Mouse (Mus musculus) kidney, postnatal 0 days (tissue): ENCODE data around the gene Nol7. TPM values are rescaled to one million over a fixed set of nuclear protein-coding genes. Genes with fewer than 3 reads are reported as not detected.

Experiments used
- ATAC-seq: fragments of 200-750 bp; cut with Nextera tagmentation; replicated peaks from 2 replicates; pipeline ENCODE4 v1.8.0; 2017; ENCODE audit warnings: low read depth, moderate number of reproducible peaks, moderate TSS enrichment, moderate library complexity; ENCODE audit not compliant: low FRiP score
- DNase-seq: peaks from one replicate; pipeline ENCODE4 v3.0.0-alpha.2; 2016; ENCODE audit warnings: low spot score
- H3K27ac ChIP-seq: fragments of 300-500 bp; sonication (generic); 2 replicates; pipeline ENCODE4 v1.5.1; 2014; ENCODE audit warnings: mild to moderate bottlenecking
- H3K27me3 ChIP-seq: fragments of 300-500 bp; sonication (generic); 2 replicates; pipeline ENCODE4 v1.6.1; 2014; ENCODE audit warnings: low read length, mixed read lengths; ENCODE audit not compliant: insufficient read depth
- H3K36me3 ChIP-seq: fragments of 300-500 bp; sonication (generic); 2 replicates; pipeline ENCODE4 v1.6.1; 2014; ENCODE audit warnings: low read length, mixed read lengths; ENCODE audit not compliant: insufficient read depth
- H3K4me1 ChIP-seq: fragments of 300-500 bp; sonication (generic); replicated peaks from 2 replicates; pipeline ENCODE4 v1.6.1; 2014; ENCODE audit warnings: antibody characterized with exemption, low read length, mixed read lengths; ENCODE audit not compliant: insufficient read depth
- H3K4me2 ChIP-seq: fragments of 300-500 bp; sonication (generic); 2 replicates; pipeline ENCODE4 v1.6.1; 2014; ENCODE audit warnings: mild to moderate bottlenecking, low read length, moderate library complexity, mixed read lengths
- H3K4me3 ChIP-seq: fragments of 300-500 bp; sonication (generic); replicated peaks from 2 replicates; pipeline ENCODE4 v1.5.1; 2014; ENCODE audit warnings: low read depth, low read length
- H3K9ac ChIP-seq: fragments of 300-500 bp; sonication (generic); 2 replicates; pipeline ENCODE4 v1.6.1; 2014; ENCODE audit warnings: low read depth, low read length
- H3K9me3 ChIP-seq: fragments of 300-500 bp; sonication (generic); replicated peaks from 2 replicates; pipeline ENCODE4 v1.6.1; 2016; ENCODE audit warnings: low read length, inconsistent platforms, mixed read lengths
- CTCF ChIP-seq: IDR thresholded peaks from 2 replicates; pipeline ENCODE4 v1.5.1; 2016; ENCODE audit warnings: antibody characterized with exemption, low read depth, mild to moderate bottlenecking, moderate library complexity
- WGBS: fragments of 180-500 bp; shearing (Covaris S2); extraction: QIAGEN DNeasy Blood & Tissue Kit; methylation state at CpG from one replicate; pipeline ENCODE4 v1.1.7; 2014; 5-methylcytosine and 5-hydroxymethylcytosine counted together
- polyA plus RNA-seq: library from polyadenylated mRNA; unstranded; fragments of >200 nt; fragmentation: Nextera tagmentation; extraction: Ambion mirVana; gene quantifications from 2 replicates; pipeline ENCODE4 v1.2.1, GENCODE M21; 2015

The Nol7 gene
- polyA plus RNA-seq, 1 experiment from 2014 or later = 169 TPM

DNA sequence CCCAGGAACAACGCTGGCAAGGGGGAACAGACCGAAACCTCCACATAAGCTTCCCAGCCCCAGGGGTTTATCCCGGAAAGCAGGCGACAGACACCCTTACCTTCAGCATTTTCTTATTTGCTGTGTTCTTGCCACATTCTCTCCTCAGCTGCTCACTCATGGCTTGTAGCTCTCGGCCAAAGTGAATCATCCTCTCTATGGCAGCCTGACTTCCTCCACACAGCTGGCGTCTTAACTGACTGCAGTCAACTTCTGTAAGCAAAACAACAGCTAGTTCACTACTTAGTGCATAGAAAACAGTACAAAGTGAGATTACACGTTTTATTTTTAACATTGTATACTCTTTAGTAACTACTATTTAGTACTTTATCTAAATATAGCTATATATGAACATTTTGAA is 14.1 kb downstream of the Nol7 start:
- Histone ChIP-seq H3K4me1 (no peaks in the 10 kb centered on the region), H3K36me3 (peaks cover 39% of the 10 kb centered on the region; the same call in 1 of the 2 replicates), H3K27me3 (no peaks in the 10 kb centered on the region), H3K4me2 (no peak overlapping the region), H3K4me3 (no peak overlapping the region), H3K9me3 (no peaks in the 10 kb centered on the region), H3K27ac (no peak overlapping the region), H3K9ac (no peak overlapping the region)
- ATAC-seq (no peak), DNase-seq (no peak)
- 89% methylated on average over 7 of the region's 7 CpGs for WGBS
- TF ChIP-seq CTCF = no peak

DNA sequence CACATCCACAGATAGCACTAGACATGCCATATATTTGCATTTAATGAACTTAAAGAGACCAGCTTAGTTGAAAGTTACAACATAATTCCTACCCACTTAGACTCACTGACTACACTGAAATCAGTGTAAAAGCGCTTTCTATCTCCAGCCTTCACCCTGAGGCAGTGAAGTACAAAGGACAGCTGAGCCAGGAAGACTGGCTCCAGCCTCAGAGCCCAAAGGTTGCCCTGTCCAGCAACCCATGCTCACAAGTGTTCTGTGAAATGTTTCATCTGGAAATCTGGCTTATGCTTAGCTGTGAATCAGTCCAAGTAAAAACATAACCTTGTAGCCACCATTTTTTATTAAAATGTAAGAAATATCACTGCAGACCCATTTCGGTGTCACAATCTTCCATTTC is 15.4 kb downstream of the Nol7 start:
- TF ChIP-seq CTCF = no peak
- Histone ChIP-seq H3K27ac (no peak overlapping the region), H3K9me3 (no peaks in the 10 kb centered on the region), H3K9ac (no peak overlapping the region), H3K4me1 (no peaks in the 10 kb centered on the region), H3K4me3 (no peak overlapping the region), H3K36me3 (peaks cover 40% of the 10 kb centered on the region; the same call in 1 of the 2 replicates), H3K4me2 (no peak overlapping the region), H3K27me3 (no peaks in the 10 kb centered on the region)
- ATAC-seq = no peak
- DNase-seq = no peak
- 92% methylated on average over 2 of the region's 2 CpGs for WGBS

- H3K4me1 ChIP-seq = no peaks in the 10 kb centered on the region
- H3K9me3 ChIP-seq = no peaks in the 10 kb centered on the region
- no peak overlapping the region for H3K4me3 ChIP-seq
- DNase-seq = no peak
- H3K27ac ChIP-seq = no peak overlapping the region
- no peak overlapping the region for H3K9ac ChIP-seq
- ATAC-seq = no peak
- TF ChIP-seq CTCF = no peak
- 87% methylated on average over 1 of the region's 1 CpGs for WGBS
- H3K4me2 ChIP-seq = no peak overlapping the region
- H3K36me3 ChIP-seq = peaks cover 44% of the 10 kb centered on the region
- no peaks in the 10 kb centered on the region for H3K27me3 ChIP-seq
Observed at GRCm38 (mm10) chr13:43415249-43415648, 17.1 kb downstream of the Nol7 start.

- Histone ChIP-seq H3K9ac (no peak overlapping the region), H3K4me2 (no peak overlapping the region), H3K9me3 (no peaks in the 10 kb centered on the region), H3K4me1 (no peaks in the 10 kb centered on the region), H3K4me3 (no peak overlapping the region), H3K27me3 (no peaks in the 10 kb centered on the region), H3K36me3 (peaks cover 12% of the 10 kb centered on the region; the same call in 1 of the 2 replicates), H3K27ac (no peak overlapping the region)
- WGBS = 84% methylated on average over 4 of the region's 4 CpGs
- no peak for TF ChIP-seq CTCF
- DNase-seq (no peak), ATAC-seq (no peak)
Observed at GRCm38 (mm10) chr13:43428436-43428835, 30.2 kb downstream of the Nol7 start.

- ATAC-seq = no peak
- Histone ChIP-seq H3K27ac (no peak overlapping the region), H3K4me1 (0 out of 2 replicates have a peak, but pooled peaks cover 3% of the 10 kb centered on the region), H3K4me3 (no peak overlapping the region), H3K4me2 (no peak overlapping the region), H3K36me3 (peaks cover 8% of the 10 kb centered on the region; the same call in 1 of the 2 replicates), H3K9me3 (peaks cover 4% of the 10 kb centered on the region; the same call in 1 of the 2 replicates), H3K9ac (no peak overlapping the region), H3K27me3 (no peaks in the 10 kb centered on the region)
- TF ChIP-seq CTCF = no peak
- DNase-seq = no peak
- 79% methylated on average over 2 of the region's 2 CpGs for WGBS
Observed at GRCm38 (mm10) chr13:43433395-43433794, 35.2 kb downstream of the Nol7 start.

- ATAC-seq = no peak
- WGBS = 90% methylated on average over 1 of the region's 1 CpGs
Observed at GRCm38 (mm10) chr13:43440376-43440775, 42.2 kb downstream of the Nol7 start.

GRCm38 (mm10) chr13:43442551-43442950 is 44.4 kb downstream of the Nol7 start:
- Histone ChIP-seq H3K9ac (no peak overlapping the region), H3K27me3 (no peaks in the 10 kb centered on the region), H3K4me3 (no peak overlapping the region), H3K4me1 (peaks cover 10% of the 10 kb centered on the region; the same call in 1 of the 2 replicates), H3K36me3 (no peaks in the 10 kb centered on the region), H3K9me3 (peaks cover 3% of the 10 kb centered on the region; the same call in 1 of the 2 replicates), H3K4me2 (no peak overlapping the region), H3K27ac (no peak overlapping the region)
- no peak for TF ChIP-seq CTCF
- ATAC-seq = no peak
- WGBS = 85% methylated on average over 1 of the region's 1 CpGs
- DNase-seq = no peak

More at GRCm38 (mm10) chr13:43440376-43440775, 42.2 kb downstream of the Nol7 start:
- Histone ChIP-seq H3K4me2 (no peak overlapping the region), H3K4me3 (no peak overlapping the region), H3K9ac (no peak overlapping the region), H3K27me3 (no peaks in the 10 kb centered on the region), H3K9me3 (peaks cover 4% of the 10 kb centered on the region; the same call in 1 of the 2 replicates), H3K4me1 (0 out of 2 replicates have a peak, but pooled peaks cover 2% of the 10 kb centered on the region), H3K27ac (no peak overlapping the region), H3K36me3 (no peaks in the 10 kb centered on the region)
- no peak for DNase-seq
- no peak for TF ChIP-seq CTCF
